Mouse (Mus musculus) stomach, embryonic 15.5 days (tissue): ENCODE data around the gene Ccr1. TPM values are rescaled to one million over a fixed set of nuclear protein-coding genes. Genes with fewer than 3 reads are reported as not detected.
"Not testable (repeated sequence)": the region's sequence is repeated elsewhere in the genome, so short reads cannot be mapped to it uniquely, and the experiment has no call there.

ENCODE experiments used
- ATAC-seq: fragments of 200-750 bp; cut with Nextera tagmentation; 2 replicates; pipeline ENCODE4 v1.8.0; 2017; ENCODE audit warnings: low read depth, moderate number of reproducible peaks, moderate TSS enrichment; ENCODE audit not compliant: insufficient read depth, low FRiP score
- H3K27ac ChIP-seq: fragments of 300-500 bp; sonication (generic); 2 replicates; pipeline ENCODE4 v1.5.1; 2015; ENCODE audit warnings: mild to moderate bottlenecking, inconsistent platforms
- H3K27me3 ChIP-seq: fragments of 300-500 bp; sonication (generic); replicated peaks from 2 replicates; pipeline ENCODE4 v1.6.1; 2015; ENCODE audit warnings: inconsistent platforms
- H3K36me3 ChIP-seq: fragments of 300-500 bp; sonication (generic); 2 replicates; pipeline ENCODE4 v1.6.1; 2015; ENCODE audit warnings: inconsistent platforms
- H3K4me1 ChIP-seq: fragments of 300-500 bp; sonication (generic); 2 replicates; pipeline ENCODE4 v1.6.1; 2015; ENCODE audit warnings: inconsistent platforms
- H3K4me2 ChIP-seq: fragments of 300-500 bp; sonication (generic); 2 replicates; pipeline ENCODE4 v1.6.1; 2015; ENCODE audit warnings: mild to moderate bottlenecking, inconsistent platforms
- H3K4me3 ChIP-seq: fragments of 300-500 bp; sonication (generic); replicated peaks from 2 replicates; pipeline ENCODE4 v1.5.1; 2015; ENCODE audit warnings: inconsistent platforms
- H3K9ac ChIP-seq: fragments of 300-500 bp; sonication (generic); 2 replicates; pipeline ENCODE4 v1.6.1; 2015; ENCODE audit warnings: inconsistent platforms
- H3K9me3 ChIP-seq: fragments of 300-500 bp; sonication (generic); 2 replicates; pipeline ENCODE4 v1.6.1; 2016; ENCODE audit warnings: inconsistent platforms
- WGBS: fragments of 180-500 bp; shearing (Covaris S2); methylation state at CpG from one replicate; pipeline ENCODE4 v1.1.7; 2015; 5-methylcytosine and 5-hydroxymethylcytosine counted together
- polyA plus RNA-seq: library from polyadenylated mRNA; unstranded; fragments of >200 nt; fragmentation: Nextera tagmentation; extraction: Ambion mirVana; gene quantifications from 2 replicates; pipeline ENCODE4 v1.2.1, GENCODE M21; 2015

The Ccr1 gene
- polyA plus RNA-seq, 1 experiment from 2014 or later, result 4.8 TPM

DNA sequence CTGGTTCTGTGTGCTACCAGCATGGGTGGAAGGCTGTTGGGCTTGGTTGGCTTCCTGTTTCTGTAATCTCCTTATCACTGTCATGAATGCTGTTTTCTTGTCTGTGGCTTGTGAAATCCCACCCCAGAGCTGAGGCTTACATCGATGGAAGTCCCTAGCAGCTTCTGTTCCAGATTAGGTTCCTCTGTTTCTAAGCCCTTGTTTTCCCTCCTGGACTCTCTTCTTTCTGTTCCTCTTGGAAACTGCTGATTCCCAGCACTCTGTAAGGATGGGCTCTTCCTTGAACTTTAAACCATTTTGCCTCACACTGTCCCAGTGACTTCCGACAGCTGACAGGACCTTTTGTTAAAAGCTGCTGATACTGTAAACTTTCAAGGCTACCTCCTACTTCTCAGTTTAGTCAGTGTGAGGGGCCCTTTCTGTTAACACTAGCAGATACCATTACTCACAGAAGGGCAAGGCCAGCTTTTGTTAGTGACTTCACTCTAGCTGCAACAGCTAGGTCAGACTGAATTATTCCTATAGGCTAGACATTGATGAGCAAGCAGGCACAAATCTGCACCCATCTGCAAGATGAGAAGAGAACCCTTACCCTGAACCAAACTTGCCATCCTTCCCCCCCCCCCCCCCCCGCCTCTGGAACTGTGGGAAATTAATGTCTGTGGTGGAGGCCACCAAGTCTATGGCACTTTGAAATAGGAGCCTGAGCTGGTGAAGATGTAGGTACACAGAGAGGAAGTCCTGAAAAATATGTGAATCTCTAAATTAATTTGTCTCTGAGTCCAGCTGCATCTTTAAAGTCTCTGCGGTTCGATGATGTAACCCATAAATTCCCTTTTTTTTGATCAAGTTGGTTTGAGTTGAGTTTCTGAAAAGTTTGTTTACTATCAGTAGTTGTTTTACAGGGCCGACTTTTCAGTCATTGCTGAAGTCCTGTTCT, 36.5 kb downstream of the Ccr1 start:
- ATAC-seq, result peak; percentile 20; the same call in 1 of the 2 replicates
- peak overlapping the region; percentile 26; the same call in 1 of the 2 replicates for H3K27ac ChIP-seq
- no peaks in the 10 kb centered on the region for H3K9me3 ChIP-seq
- no peaks in the 10 kb centered on the region for H3K27me3 ChIP-seq
- no peak overlapping the region for H3K4me2 ChIP-seq
- 51% methylated on average over 6 of the region's 6 CpGs for WGBS
- no peaks in the 10 kb centered on the region for H3K4me1 ChIP-seq
- no peak overlapping the region for H3K9ac ChIP-seq
- H3K4me3 ChIP-seq, result no peak overlapping the region
- no peaks in the 10 kb centered on the region for H3K36me3 ChIP-seq

- H3K27ac ChIP-seq, result peak overlapping the region; percentile 35; the same call in 1 of the 2 replicates
- WGBS, result 64% methylated on average over 3 of the region's 3 CpGs
- H3K27me3 ChIP-seq, result no peaks in the 10 kb centered on the region
- no peak for ATAC-seq
- no peaks in the 10 kb centered on the region for H3K36me3 ChIP-seq
- H3K4me3 ChIP-seq, result no peak overlapping the region
- peaks cover under 1% of the 10 kb centered on the region; the same call in 1 of the 2 replicates for H3K4me1 ChIP-seq
- no peak overlapping the region for H3K4me2 ChIP-seq
- no peaks in the 10 kb centered on the region for H3K9me3 ChIP-seq
- H3K9ac ChIP-seq, result no peak overlapping the region
These were observed 37.6 kb downstream of the Ccr1 start for GRCm38 (mm10) chr9:123930926-123931325.

DNA sequence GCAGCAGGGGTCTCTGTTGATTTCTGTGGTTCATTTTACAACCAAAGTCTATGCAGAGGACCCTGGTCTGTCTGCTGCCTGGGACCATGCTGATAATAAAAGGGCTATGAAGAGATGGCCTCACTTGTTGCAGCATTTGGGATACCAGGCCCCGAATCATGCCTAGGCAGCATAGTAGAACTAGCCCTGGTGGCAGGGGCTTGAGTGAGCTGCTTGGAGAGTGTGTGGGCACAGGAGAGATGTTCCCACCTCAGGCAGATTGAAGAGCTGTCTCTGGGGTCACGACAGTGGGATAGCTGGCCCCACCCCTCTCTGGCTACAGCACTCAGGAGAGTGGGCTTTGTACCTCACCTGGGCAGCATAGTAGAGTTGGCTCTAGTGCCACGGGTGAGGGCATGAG, 38.0 kb downstream of the Ccr1 start:
- Histone ChIP-seq H3K4me3 (no peak overlapping the region), H3K4me1 (peaks cover 5% of the 10 kb centered on the region; the same call in 1 of the 2 replicates), H3K27me3 (no peaks in the 10 kb centered on the region), H3K4me2 (no peak overlapping the region), H3K36me3 (no peaks in the 10 kb centered on the region), H3K9ac (no peak overlapping the region), H3K27ac (peak overlapping the region; percentile 35; the same call in 1 of the 2 replicates), H3K9me3 (no peaks in the 10 kb centered on the region)
- WGBS, result 76% methylated on average over 3 of the region's 3 CpGs
- no peak for ATAC-seq

DNA sequence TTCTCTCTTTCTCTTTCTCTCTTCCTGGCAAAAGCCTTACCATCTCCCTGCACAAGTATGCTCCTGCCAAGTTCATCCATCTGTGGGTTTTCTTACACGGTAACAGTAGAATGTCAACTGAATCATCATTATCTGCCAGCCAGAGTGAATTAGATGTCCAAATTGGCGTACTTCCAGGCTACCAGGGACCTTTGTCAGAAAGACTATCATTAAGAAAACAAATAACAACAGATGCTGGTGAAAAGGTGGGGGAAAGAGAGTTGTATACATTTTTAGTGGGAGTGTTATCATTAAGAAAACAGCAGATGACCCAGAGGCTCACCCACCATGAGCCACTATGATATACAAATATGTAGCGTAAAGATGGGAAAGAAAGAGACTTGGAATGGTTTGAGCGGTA, 38.6 kb downstream of the Ccr1 start:
- Histone ChIP-seq H3K4me2 (no peak overlapping the region), H3K9ac (no peak overlapping the region), H3K4me3 (no peak overlapping the region), H3K27me3 (no peaks in the 10 kb centered on the region), H3K4me1 (peaks cover 6% of the 10 kb centered on the region; the same call in 1 of the 2 replicates), H3K36me3 (no peaks in the 10 kb centered on the region), H3K27ac (no peak overlapping the region), H3K9me3 (no peaks in the 10 kb centered on the region)
- ATAC-seq, result no peak
- 71% methylated on average over 4 of the region's 4 CpGs for WGBS

DNA sequence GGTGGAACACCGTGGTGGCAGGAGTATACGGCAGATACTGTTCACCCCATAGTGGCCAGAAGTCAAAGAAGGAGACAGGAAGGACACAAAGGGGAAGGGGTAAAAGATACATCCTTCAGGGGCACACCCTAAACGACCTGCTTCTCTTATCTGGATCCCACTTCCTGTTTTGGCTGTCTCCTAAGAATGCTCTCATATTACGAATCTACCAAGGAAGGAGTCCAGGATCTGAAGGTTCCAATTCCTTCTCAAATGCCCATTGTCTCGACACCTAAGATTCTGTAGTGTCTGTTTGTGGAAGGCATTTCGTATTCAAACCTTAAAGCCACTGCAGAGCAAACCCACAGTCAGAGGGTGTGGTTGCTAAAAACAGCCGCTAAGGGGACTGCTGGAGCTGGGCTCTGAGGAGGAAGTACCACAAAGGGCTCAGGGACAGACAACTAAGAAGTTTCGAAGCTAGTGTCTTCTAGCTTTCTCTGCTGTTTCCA, 39.7 kb downstream of the Ccr1 start:
- no peak for ATAC-seq
- 38% methylated on average over 8 of the region's 8 CpGs for WGBS
- H3K27me3 ChIP-seq, result no peaks in the 10 kb centered on the region
- H3K4me1 ChIP-seq, result peaks cover 8% of the 10 kb centered on the region
- H3K4me3 ChIP-seq, result no peak overlapping the region
- peak overlapping the region; percentile 35; the same call in 1 of the 2 replicates for H3K27ac ChIP-seq
- no peaks in the 10 kb centered on the region for H3K36me3 ChIP-seq
- H3K4me2 ChIP-seq, result no peak overlapping the region
- no peaks in the 10 kb centered on the region for H3K9me3 ChIP-seq
- no peak overlapping the region for H3K9ac ChIP-seq

GRCm38 (mm10) chr9:123928118-123928758, 40.3 kb downstream of the Ccr1 start:
- H3K27me3 ChIP-seq, result no peaks in the 10 kb centered on the region
- peaks cover 14% of the 10 kb centered on the region for H3K4me1 ChIP-seq
- ATAC-seq, result no peak
- H3K36me3 ChIP-seq, result no peaks in the 10 kb centered on the region
- no peak overlapping the region for H3K9ac ChIP-seq
- H3K9me3 ChIP-seq, result no peaks in the 10 kb centered on the region
- no peak overlapping the region for H3K4me2 ChIP-seq
- no peak overlapping the region for H3K4me3 ChIP-seq
- 62% methylated on average over 12 of the region's 12 CpGs for WGBS
- H3K27ac ChIP-seq, result peak overlapping the region; percentile 57; the same call in 1 of the 2 replicates

GRCm38 (mm10) chr9:123927281-123927960, 41.1 kb downstream of the Ccr1 start:
- Histone ChIP-seq H3K9me3 (no peaks in the 10 kb centered on the region), H3K9ac (no peak overlapping the region), H3K4me3 (no peak overlapping the region), H3K4me1 (peaks cover 17% of the 10 kb centered on the region), H3K4me2 (no peak overlapping the region), H3K27ac (peak overlapping the region; percentile 57), H3K27me3 (no peaks in the 10 kb centered on the region), H3K36me3 (no peaks in the 10 kb centered on the region)
- 54% methylated on average over 16 of the region's 16 CpGs for WGBS
- no peak for ATAC-seq

DNA sequence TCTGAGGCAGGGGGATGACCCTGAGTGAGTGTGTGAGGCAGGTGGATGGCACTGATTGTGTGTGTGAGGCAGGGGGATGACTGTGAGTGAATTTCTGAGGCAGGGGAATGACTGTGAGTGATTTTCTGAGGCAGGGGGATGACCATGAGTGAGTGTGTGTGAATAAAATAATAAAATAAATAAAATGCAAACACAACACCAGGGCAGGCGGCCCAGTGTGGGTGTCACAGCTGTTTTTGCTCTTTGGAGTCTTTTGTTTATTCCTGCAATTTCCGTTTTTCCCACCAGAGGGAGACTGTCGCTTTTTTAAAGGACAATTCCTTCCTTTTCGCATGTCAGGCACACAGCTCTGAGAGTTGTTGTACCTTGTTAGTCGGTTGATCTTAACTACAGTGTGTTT, 42.5 kb downstream of the Ccr1 start:
- not testable (repeated sequence) for H3K36me3 ChIP-seq, H3K9me3 ChIP-seq, H3K27me3 ChIP-seq, H3K27ac ChIP-seq, H3K9ac ChIP-seq, ATAC-seq
- WGBS, result under 1% methylated on average over 5 of the region's 5 CpGs
- Histone ChIP-seq H3K4me3 (peak overlapping the region; percentile 61), H3K4me1 (peaks cover 17% of the 10 kb centered on the region), H3K4me2 (peak overlapping the region; percentile 48)

DNA sequence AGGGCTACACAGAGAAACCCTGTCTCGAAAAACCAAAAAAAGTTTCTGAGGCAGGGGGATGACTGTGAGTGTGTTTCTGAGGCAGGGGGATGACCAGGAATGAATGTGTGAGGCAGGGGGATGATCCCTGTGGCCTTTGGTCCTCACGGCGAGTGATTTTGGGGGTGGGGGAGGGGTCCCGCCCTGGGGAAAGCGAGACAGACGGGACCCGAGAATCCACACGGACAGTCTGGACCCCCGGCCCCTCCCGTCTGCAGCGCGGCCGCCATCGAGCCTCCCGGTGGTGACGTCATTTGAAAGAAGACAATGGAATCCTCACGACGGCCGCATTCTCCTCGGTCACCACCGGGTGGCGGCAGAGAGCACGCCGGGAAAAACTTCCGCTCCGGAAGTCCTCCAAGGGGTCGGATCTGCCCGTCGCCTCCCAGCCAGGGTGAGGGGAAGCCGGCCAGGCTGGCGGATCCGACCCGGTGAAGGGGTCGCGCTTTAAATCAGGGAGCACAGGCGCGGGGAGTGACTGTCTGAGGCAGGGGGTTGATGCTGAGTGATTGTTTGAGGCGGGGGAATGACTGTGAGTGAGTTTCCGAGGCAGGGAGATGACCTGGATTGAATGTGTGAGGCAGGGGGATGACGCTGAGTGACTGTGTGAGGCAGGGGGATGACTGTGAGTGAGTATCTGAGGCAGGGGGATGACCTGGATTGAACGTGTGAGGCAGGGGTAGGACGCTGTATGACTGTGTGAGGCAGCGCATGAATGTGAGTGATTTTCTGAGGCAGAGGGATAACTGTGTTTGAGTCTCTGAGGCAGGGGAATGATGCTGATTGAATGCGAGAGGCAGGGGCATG, 43.2 kb downstream of the Ccr1 start:
- H3K27me3 ChIP-seq, result no peaks in the 10 kb centered on the region
- peak overlapping the region; percentile 61 for H3K4me3 ChIP-seq
- peak overlapping the region; percentile 63; the same call in 1 of the 2 replicates for H3K9ac ChIP-seq
- ATAC-seq, result peak; percentile 75
- H3K36me3 ChIP-seq, result no peaks in the 10 kb centered on the region
- H3K4me1 ChIP-seq, result peaks cover 17% of the 10 kb centered on the region
- H3K9me3 ChIP-seq, result no peaks in the 10 kb centered on the region
- 5% methylated on average over 44 of the region's 44 CpGs for WGBS
- peak overlapping the region; percentile 82 for H3K4me2 ChIP-seq
- peak overlapping the region; percentile 96 for H3K27ac ChIP-seq

DNA sequence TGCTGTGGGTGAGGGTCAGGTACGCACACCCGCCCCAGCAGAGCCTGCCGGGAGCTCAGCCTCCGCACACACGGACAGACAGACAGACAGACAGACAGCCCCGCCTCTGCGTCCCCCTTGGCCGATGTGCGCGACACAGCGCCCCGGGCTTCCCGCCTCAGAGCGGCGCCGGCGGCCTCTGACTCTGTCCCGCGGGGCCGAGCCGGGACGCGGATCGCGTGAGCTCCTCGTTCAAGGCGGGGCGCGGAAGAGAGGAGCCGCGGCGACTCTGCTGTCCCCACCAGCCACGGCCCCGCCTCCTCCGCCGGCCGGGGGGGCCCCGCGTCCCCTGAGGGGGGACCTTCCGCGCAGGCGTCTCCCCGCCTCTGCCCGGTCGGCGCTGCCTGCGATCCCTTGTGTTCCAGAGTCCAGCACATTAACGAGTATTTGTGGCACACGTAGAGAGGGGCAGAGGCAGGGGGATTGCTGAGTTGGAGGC, 43.9 kb downstream of the Ccr1 start:
- Histone ChIP-seq H3K4me3 (peak overlapping the region; percentile 61), H3K36me3 (no peaks in the 10 kb centered on the region), H3K27me3 (no peaks in the 10 kb centered on the region), H3K27ac (peak overlapping the region; percentile 96), H3K4me1 (peaks cover 17% of the 10 kb centered on the region), H3K4me2 (peak overlapping the region; percentile 82), H3K9ac (peak overlapping the region; percentile 63), H3K9me3 (no peaks in the 10 kb centered on the region)
- under 1% methylated on average over 45 of the region's 49 CpGs for WGBS
- peak; percentile 87 for ATAC-seq

GRCm38 (mm10) chr9:123924035-123924434, 44.5 kb downstream of the Ccr1 start:
- not testable (repeated sequence) for H3K36me3 ChIP-seq, H3K9me3 ChIP-seq, H3K9ac ChIP-seq, H3K27me3 ChIP-seq
- H3K27ac ChIP-seq, result peak overlapping the region; percentile 96
- ATAC-seq, result peak; percentile 34
- H3K4me3 ChIP-seq, result peak overlapping the region; percentile 61
- H3K4me1 ChIP-seq, result peaks cover 17% of the 10 kb centered on the region
- under 1% methylated on average over 11 of the region's 11 CpGs for WGBS
- H3K4me2 ChIP-seq, result peak overlapping the region; percentile 82
